Mouse (Mus musculus): ENCODE data around the gene Derl3.

DNA sequence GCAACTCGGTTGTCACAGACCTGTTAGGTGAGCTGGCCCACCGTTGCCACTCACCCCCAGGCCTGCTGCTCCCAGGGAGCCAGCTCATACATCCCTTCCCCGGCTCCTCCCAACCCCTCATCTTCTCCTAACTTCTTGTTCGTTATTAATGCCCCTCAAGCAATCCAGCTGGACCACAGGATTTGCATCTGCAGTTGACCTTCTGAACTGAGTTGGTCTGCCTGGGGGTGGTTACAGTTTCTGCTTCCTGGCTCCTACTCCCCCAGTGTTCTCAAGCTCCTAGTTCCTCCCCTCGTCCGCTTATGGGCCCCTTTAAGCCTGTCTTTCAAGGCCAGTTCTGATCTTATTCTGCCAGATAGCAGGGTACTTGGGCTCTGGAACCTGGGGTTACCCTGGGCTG lies 1.4 kb downstream of the Derl3 start:
- no peak for TF ChIP-seq CTCF (IDR thresholded peaks at IDR 0.05; ENCODE audit: control insufficient read depth, insufficient read depth, insufficient replicate concordance, low read depth, low read length)
- no peak for TF ChIP-seq POLR2A (IDR thresholded peaks at IDR 0.05; ENCODE audit: control insufficient read depth, low read depth, low read length)

Data from testis, adult 2 months (tissue).